Mouse (Mus musculus) limb, embryonic 11.5 days (tissue): ENCODE data around the gene Gipc2. TPM values are rescaled to one million over a fixed set of nuclear protein-coding genes. Genes with fewer than 3 reads are reported as not detected.
"Not testable (repeated sequence)": the region's sequence is repeated elsewhere in the genome, so short reads cannot be mapped to it uniquely, and the experiment has no call there.

Source experiments
- ATAC-seq: fragments of 200-750 bp; cut with Nextera tagmentation; 2 replicates; pipeline ENCODE4 v1.8.0; 2017; ENCODE audit warnings: low read depth; ENCODE audit not compliant: insufficient number of reproducible peaks, low FRiP score, low TSS enrichment
- DNase-seq: peaks from one replicate; pipeline ENCODE4 v3.0.0-alpha.2; 2015; ENCODE audit warnings: low spot score
- H3K27ac ChIP-seq: fragments of 300-500 bp; sonication (generic); replicated peaks from 2 replicates; pipeline ENCODE4 v1.5.1; 2014; ENCODE audit warnings: low read depth, mild to moderate bottlenecking, low read length
- H3K27me3 ChIP-seq: fragments of 300-500 bp; sonication (generic); 2 replicates; pipeline ENCODE4 v1.6.1; 2014; ENCODE audit warnings: mild to moderate bottlenecking, low read length, mixed read lengths; ENCODE audit not compliant: control insufficient read depth, insufficient read depth
- H3K36me3 ChIP-seq: fragments of 300-500 bp; sonication (generic); 2 replicates; pipeline ENCODE4 v1.6.1; 2014; ENCODE audit warnings: mild to moderate bottlenecking, low read length, moderate library complexity, mixed read lengths; ENCODE audit not compliant: control insufficient read depth, insufficient read depth
- H3K4me1 ChIP-seq: fragments of 300-500 bp; sonication (generic); 2 replicates; pipeline ENCODE4 v1.6.1; 2014; ENCODE audit warnings: low read length, mixed read lengths; ENCODE audit not compliant: control insufficient read depth, insufficient read depth
- H3K4me2 ChIP-seq: fragments of 300-500 bp; sonication (generic); 2 replicates; pipeline ENCODE4 v1.6.1; 2014; ENCODE audit warnings: low read depth, mild to moderate bottlenecking, moderate library complexity; ENCODE audit not compliant: severe bottlenecking
- H3K4me3 ChIP-seq: fragments of 300-500 bp; sonication (generic); 2 replicates; pipeline ENCODE4 v1.5.1; 2014; ENCODE audit warnings: low read depth, low read length
- H3K9ac ChIP-seq: fragments of 300-500 bp; sonication (generic); 2 replicates; pipeline ENCODE4 v1.6.1; 2014; ENCODE audit warnings: mild to moderate bottlenecking, low read length
- H3K9me3 ChIP-seq: fragments of 300-500 bp; sonication (generic); 2 replicates; pipeline ENCODE4 v1.6.1; 2016; ENCODE audit warnings: low read length; ENCODE audit not compliant: control insufficient read depth
- WGBS: fragments of 180-500 bp; shearing (Covaris S2); extraction: QIAGEN DNeasy Blood & Tissue Kit; methylation state at CpG from one replicate; pipeline ENCODE4 v1.1.7; 2014; 5-methylcytosine and 5-hydroxymethylcytosine counted together
- polyA plus RNA-seq: library from polyadenylated mRNA; unstranded; fragments of >200 nt; fragmentation: Nextera tagmentation; extraction: Ambion mirVana; gene quantifications from 2 replicates; pipeline ENCODE4 v1.2.1, GENCODE M21; 2014

The Gipc2 gene
- polyA plus RNA-seq, 1 experiment from 2014 or later = 3.3 TPM

- Histone ChIP-seq H3K9me3 (no peaks in the 10 kb centered on the region), H3K4me1 (peaks cover 4% of the 10 kb centered on the region; the same call in 1 of the 2 replicates), H3K4me2 (no peak overlapping the region), H3K4me3 (no peak overlapping the region), H3K27me3 (no peaks in the 10 kb centered on the region), H3K9ac (no peak overlapping the region), H3K36me3 (no peaks in the 10 kb centered on the region), H3K27ac (no peak overlapping the region)
- ATAC-seq (no peak), DNase-seq (no peak)
- 92% methylated on average over 4 of the region's 4 CpGs for WGBS
Observed at GRCm38 (mm10) chr3:152207156-152207555, 41.1 kb upstream of the Gipc2 start.

- Histone ChIP-seq H3K4me3 (no peak overlapping the region), H3K4me2 (no peak overlapping the region), H3K9ac (no peak overlapping the region), H3K36me3 (no peaks in the 10 kb centered on the region), H3K27ac (no peak overlapping the region), H3K4me1 (peaks cover 2% of the 10 kb centered on the region; the same call in 1 of the 2 replicates), H3K9me3 (no peaks in the 10 kb centered on the region), H3K27me3 (no peaks in the 10 kb centered on the region)
- DNase-seq (no peak), ATAC-seq (no peak)
- 78% methylated on average over 3 of the region's 3 CpGs for WGBS
Observed at GRCm38 (mm10) chr3:152204577-152204976, 38.5 kb upstream of the Gipc2 start.

GRCm38 (mm10) chr3:152203996-152204395 lies 38.0 kb upstream of the Gipc2 start:
- ATAC-seq (no peak), DNase-seq (no peak)
- Histone ChIP-seq H3K9ac (no peak overlapping the region), H3K27ac (no peak overlapping the region), H3K27me3 (no peaks in the 10 kb centered on the region), H3K36me3 (no peaks in the 10 kb centered on the region), H3K9me3 (no peaks in the 10 kb centered on the region), H3K4me1 (peaks cover under 1% of the 10 kb centered on the region; the same call in 1 of the 2 replicates), H3K4me3 (no peak overlapping the region), H3K4me2 (no peak overlapping the region)
- WGBS = 58% methylated on average over 3 of the region's 3 CpGs

- DNase-seq (no peak), ATAC-seq (no peak)
- Histone ChIP-seq H3K36me3 (no peaks in the 10 kb centered on the region), H3K27ac (no peak overlapping the region), H3K9me3 (no peaks in the 10 kb centered on the region), H3K9ac (no peak overlapping the region), H3K27me3 (no peaks in the 10 kb centered on the region), H3K4me2 (no peak overlapping the region), H3K4me3 (no peak overlapping the region), H3K4me1 (no peaks in the 10 kb centered on the region)
- 89% methylated on average over 6 of the region's 6 CpGs for WGBS
Observed at GRCm38 (mm10) chr3:152203411-152203810, 37.4 kb upstream of the Gipc2 start.

- no peak overlapping the region for H3K4me2 ChIP-seq
- no peak overlapping the region for H3K27ac ChIP-seq
- no peak for DNase-seq
- H3K27me3 ChIP-seq = no peaks in the 10 kb centered on the region
- no peak for ATAC-seq
- H3K4me3 ChIP-seq = no peak overlapping the region
- H3K9ac ChIP-seq = no peak overlapping the region
- no peaks in the 10 kb centered on the region for H3K9me3 ChIP-seq
- no peaks in the 10 kb centered on the region for H3K36me3 ChIP-seq
- H3K4me1 ChIP-seq = no peaks in the 10 kb centered on the region
Observed at GRCm38 (mm10) chr3:152202942-152203341, 36.9 kb upstream of the Gipc2 start.

GRCm38 (mm10) chr3:152201651-152202050 lies 35.6 kb upstream of the Gipc2 start:
- DNase-seq (no peak), ATAC-seq (no peak)
- no peak overlapping the region for H3K4me2 ChIP-seq
- H3K4me3 ChIP-seq = no peak overlapping the region
- H3K27me3 ChIP-seq = no peaks in the 10 kb centered on the region
- H3K9ac ChIP-seq = no peak overlapping the region
- H3K27ac ChIP-seq = no peak overlapping the region
- H3K36me3 ChIP-seq = no peaks in the 10 kb centered on the region
- no peaks in the 10 kb centered on the region for H3K4me1 ChIP-seq
- WGBS = 57% methylated on average over 2 of the region's 2 CpGs
- no peaks in the 10 kb centered on the region for H3K9me3 ChIP-seq

- H3K4me2 ChIP-seq = no peak overlapping the region
- H3K4me3 ChIP-seq = no peak overlapping the region
- H3K27ac ChIP-seq = no peak overlapping the region
- DNase-seq = no peak
- no peak overlapping the region for H3K9ac ChIP-seq
- WGBS = 85% methylated on average over 3 of the region's 3 CpGs
- no peak for ATAC-seq
- H3K27me3 ChIP-seq = no peaks in the 10 kb centered on the region
- no peaks in the 10 kb centered on the region for H3K9me3 ChIP-seq
- H3K4me1 ChIP-seq = no peaks in the 10 kb centered on the region
- no peaks in the 10 kb centered on the region for H3K36me3 ChIP-seq
Observed at GRCm38 (mm10) chr3:152201181-152201580, 35.2 kb upstream of the Gipc2 start.

- Histone ChIP-seq H3K27me3 (no peaks in the 10 kb centered on the region), H3K4me2 (no peak overlapping the region), H3K27ac (no peak overlapping the region), H3K4me1 (no peaks in the 10 kb centered on the region), H3K9ac (no peak overlapping the region), H3K9me3 (no peaks in the 10 kb centered on the region), H3K36me3 (no peaks in the 10 kb centered on the region), H3K4me3 (no peak overlapping the region)
- DNase-seq = no peak
- no peak for ATAC-seq
- WGBS = 71% methylated on average over 3 of the region's 3 CpGs
Observed at GRCm38 (mm10) chr3:152199125-152199524, 33.1 kb upstream of the Gipc2 start.

- H3K27ac ChIP-seq, H3K4me1 ChIP-seq, H3K4me3 ChIP-seq, DNase-seq, H3K9me3 ChIP-seq, H3K4me2 ChIP-seq, ATAC-seq, H3K27me3 ChIP-seq, H3K36me3 ChIP-seq, H3K9ac ChIP-seq: not testable (repeated sequence)
- whole genome bisulfite sequencing = 22% methylated on average over 2 of the region's 2 CpGs
Observed at GRCm38 (mm10) chr3:152197246-152197645, 31.2 kb upstream of the Gipc2 start.
